Mouse (Mus musculus) hindbrain, embryonic 13.5 days (tissue): Measurements from ENCODE around the gene 4930442H23Rik. TPM values are rescaled to one million over a fixed set of nuclear protein-coding genes. Genes with fewer than 3 reads are reported as not detected.
"Not testable (repeated sequence)": the region's sequence is repeated elsewhere in the genome, so short reads cannot be mapped to it uniquely, and the experiment has no call there.

Source experiments
- ATAC-seq: fragments of 200-750 bp; cut with Nextera tagmentation; 2 replicates; pipeline ENCODE4 v1.8.0; 2017; ENCODE audit warnings: moderate TSS enrichment; ENCODE audit not compliant: low FRiP score
- H3K27ac ChIP-seq: fragments of 300-500 bp; sonication (generic); 2 replicates; pipeline ENCODE4 v1.5.1; 2015; ENCODE audit warnings: inconsistent platforms, mild to moderate bottlenecking, moderate library complexity
- H3K27me3 ChIP-seq: fragments of 300-500 bp; sonication (generic); 2 replicates; pipeline ENCODE4 v1.6.1; 2015; ENCODE audit warnings: mild to moderate bottlenecking, inconsistent platforms
- H3K36me3 ChIP-seq: fragments of 300-500 bp; sonication (generic); 2 replicates; pipeline ENCODE4 v1.6.1; 2015; ENCODE audit warnings: mild to moderate bottlenecking, inconsistent platforms
- H3K4me1 ChIP-seq: fragments of 300-500 bp; sonication (generic); replicated peaks from 2 replicates; pipeline ENCODE4 v1.6.1; 2015; ENCODE audit warnings: inconsistent platforms
- H3K4me2 ChIP-seq: fragments of 300-500 bp; sonication (generic); 2 replicates; pipeline ENCODE4 v1.6.1; 2015; ENCODE audit warnings: inconsistent platforms, mild to moderate bottlenecking, moderate library complexity
- H3K4me3 ChIP-seq: fragments of 300-500 bp; sonication (generic); 2 replicates; pipeline ENCODE4 v1.5.1; 2015; ENCODE audit warnings: mild to moderate bottlenecking, inconsistent platforms
- H3K9ac ChIP-seq: fragments of 300-500 bp; sonication (generic); 2 replicates; pipeline ENCODE4 v1.6.1; 2015; ENCODE audit warnings: mild to moderate bottlenecking, inconsistent platforms
- H3K9me3 ChIP-seq: fragments of 300-500 bp; sonication (generic); 2 replicates; pipeline ENCODE4 v1.6.1; 2016; ENCODE audit warnings: inconsistent platforms
- WGBS: fragments of 180-500 bp; shearing (Covaris S2); methylation state at CpG from one replicate; pipeline ENCODE4 v1.1.7; 2015; 5-methylcytosine and 5-hydroxymethylcytosine counted together
- polyA plus RNA-seq: library from polyadenylated mRNA; unstranded; fragments of >200 nt; fragmentation: Nextera tagmentation; extraction: Ambion mirVana; gene quantifications from 2 replicates; pipeline ENCODE4 v1.2.1, GENCODE M21; 2015

Gene 4930442H23Rik
- polyA plus RNA-seq, 1 experiment from 2014 or later: 0.13 TPM

GRCm38 (mm10) chr10:81182336-81183333 is 1.0 kb downstream of the 4930442H23Rik start, which contains the start of gene Dapk3:
Gene Dapk3 (plus strand): TSS chr10:81183005.
- peak within 1 kb of the TSS; percentile 69 for H3K4me2 ChIP-seq
- peak within 1 kb of the TSS; percentile 66 for H3K4me3 ChIP-seq
- no peaks in the 10 kb centered on the region for H3K27me3 ChIP-seq
- H3K9me3 ChIP-seq: no peaks in the 10 kb centered on the region
- peak; percentile 95 for ATAC-seq
- peak within 1 kb of the TSS; percentile 82 for H3K9ac ChIP-seq
- WGBS: 4% methylated on average over 53 of the region's 53 CpGs
- H3K27ac ChIP-seq: peak within 1 kb of the TSS; percentile 94
- peaks cover 82% of the 10 kb centered on the region for H3K36me3 ChIP-seq
- H3K4me1 ChIP-seq: peaks cover 48% of the 10 kb centered on the region

GRCm38 (mm10) chr10:81181860-81182259 is 1.8 kb downstream of the 4930442H23Rik start:
- Histone ChIP-seq H3K27ac (peak overlapping the region; percentile 66; the same call in 1 of the 2 replicates), H3K36me3 (peaks cover 78% of the 10 kb centered on the region), H3K4me1 (peaks cover 54% of the 10 kb centered on the region)
- not testable (repeated sequence) for ATAC-seq, H3K4me2 ChIP-seq, H3K27me3 ChIP-seq, H3K9me3 ChIP-seq, H3K4me3 ChIP-seq, H3K9ac ChIP-seq
- 84% methylated on average over 12 of the region's 12 CpGs for WGBS

GRCm38 (mm10) chr10:81180946-81181345 is 2.7 kb downstream of the 4930442H23Rik start:
- Histone ChIP-seq H3K27me3 (no peaks in the 10 kb centered on the region), H3K9me3 (no peaks in the 10 kb centered on the region), H3K36me3 (peaks cover 71% of the 10 kb centered on the region), H3K4me1 (peaks cover 56% of the 10 kb centered on the region), H3K27ac (no peak overlapping the region), H3K4me3 (no peak overlapping the region), H3K9ac (no peak overlapping the region), H3K4me2 (no peak overlapping the region)
- ATAC-seq: no peak
- WGBS: 91% methylated on average over 13 of the region's 13 CpGs

- 91% methylated on average over 32 of the region's 32 CpGs for WGBS
Measured at GRCm38 (mm10) chr10:81179451-81180342, 4.0 kb downstream of the 4930442H23Rik start.

GRCm38 (mm10) chr10:81178927-81179326 is 4.7 kb downstream of the 4930442H23Rik start:
- no peak for ATAC-seq
- H3K4me3 ChIP-seq: peak overlapping the region; percentile 94; the same call in 1 of the 2 replicates
- peaks cover 70% of the 10 kb centered on the region for H3K4me1 ChIP-seq
- 0 out of 2 replicates have a peak overlapping the region, but pooled peaks have one; percentile 8 for H3K9ac ChIP-seq
- no peaks in the 10 kb centered on the region for H3K9me3 ChIP-seq
- H3K27me3 ChIP-seq: no peaks in the 10 kb centered on the region
- WGBS: 95% methylated on average over 11 of the region's 11 CpGs
- H3K27ac ChIP-seq: no peak overlapping the region
- H3K36me3 ChIP-seq: peaks cover 52% of the 10 kb centered on the region
- H3K4me2 ChIP-seq: no peak overlapping the region; the same call in 1 of the 2 replicates

More at GRCm38 (mm10) chr10:81179451-81180342, 4.0 kb downstream of the 4930442H23Rik start:
- no peaks in the 10 kb centered on the region for H3K9me3 ChIP-seq
- H3K36me3 ChIP-seq: peaks cover 60% of the 10 kb centered on the region
- H3K27me3 ChIP-seq: no peaks in the 10 kb centered on the region
- no peak overlapping the region; the same call in 1 of the 2 replicates for H3K4me2 ChIP-seq
- 0 out of 2 replicates have a peak overlapping the region, but pooled peaks have one; percentile 8 for H3K9ac ChIP-seq
- H3K27ac ChIP-seq: no peak overlapping the region
- H3K4me1 ChIP-seq: peaks cover 68% of the 10 kb centered on the region
- H3K4me3 ChIP-seq: no peak overlapping the region
- ATAC-seq: no peak

- Histone ChIP-seq H3K4me2 (peak overlapping the region; percentile 97), H3K27me3 (no peaks in the 10 kb centered on the region), H3K36me3 (peaks cover 52% of the 10 kb centered on the region), H3K9ac (peak overlapping the region; percentile 100), H3K4me3 (peak overlapping the region; percentile 94), H3K4me1 (peaks cover 71% of the 10 kb centered on the region), H3K9me3 (no peaks in the 10 kb centered on the region), H3K27ac (peak overlapping the region; percentile 98)
- 67% methylated on average over 14 of the region's 14 CpGs for WGBS
- ATAC-seq: no peak
Measured at GRCm38 (mm10) chr10:81177958-81178712, 5.5 kb downstream of the 4930442H23Rik start.

- H3K9ac ChIP-seq: peak overlapping the region; percentile 100
- 14% methylated on average over 16 of the region's 16 CpGs for WGBS
- no peaks in the 10 kb centered on the region for H3K27me3 ChIP-seq
- peak overlapping the region; percentile 97 for H3K4me2 ChIP-seq
- H3K9me3 ChIP-seq: no peaks in the 10 kb centered on the region
- peak overlapping the region; percentile 98 for H3K27ac ChIP-seq
- peak overlapping the region; percentile 94 for H3K4me3 ChIP-seq
- H3K36me3 ChIP-seq: peaks cover 52% of the 10 kb centered on the region
- ATAC-seq: no peak
- H3K4me1 ChIP-seq: peaks cover 78% of the 10 kb centered on the region
Measured at GRCm38 (mm10) chr10:81177491-81177925, 6.1 kb downstream of the 4930442H23Rik start.

GRCm38 (mm10) chr10:81176466-81177271 is 7.0 kb downstream of the 4930442H23Rik start, which contains the start of gene Eef2:
Gene Eef2 (plus strand): TSS chr10:81176631.
- peak; percentile 64 for ATAC-seq
- Histone ChIP-seq H3K9ac (peak within 1 kb of the TSS; percentile 100), H3K4me1 (peaks cover 70% of the 10 kb centered on the region), H3K27ac (peak within 1 kb of the TSS; percentile 98), H3K36me3 (peaks cover 43% of the 10 kb centered on the region), H3K27me3 (no peaks in the 10 kb centered on the region), H3K4me2 (peak within 1 kb of the TSS; percentile 97), H3K4me3 (peak within 1 kb of the TSS; percentile 94), H3K9me3 (no peaks in the 10 kb centered on the region)
- under 1% methylated on average over 77 of the region's 77 CpGs for WGBS

- H3K27ac ChIP-seq: peak overlapping the region; percentile 98
- no peak for ATAC-seq
- no peaks in the 10 kb centered on the region for H3K27me3 ChIP-seq
- peak overlapping the region; percentile 94 for H3K4me3 ChIP-seq
- 8% methylated on average over 13 of the region's 13 CpGs for WGBS
- H3K36me3 ChIP-seq: peaks cover 37% of the 10 kb centered on the region
- peaks cover 69% of the 10 kb centered on the region for H3K4me1 ChIP-seq
- H3K9ac ChIP-seq: peak overlapping the region; percentile 58
- H3K9me3 ChIP-seq: no peaks in the 10 kb centered on the region
- H3K4me2 ChIP-seq: peak overlapping the region; percentile 97
Measured at GRCm38 (mm10) chr10:81175936-81176465, 7.6 kb downstream of the 4930442H23Rik start.

- WGBS: 8% methylated on average over 4 of the region's 4 CpGs
- Histone ChIP-seq H3K4me2 (peak overlapping the region; percentile 97), H3K9ac (peak overlapping the region; percentile 75), H3K27ac (peak overlapping the region; percentile 98), H3K4me1 (peaks cover 68% of the 10 kb centered on the region), H3K36me3 (peaks cover 30% of the 10 kb centered on the region), H3K4me3 (peak overlapping the region; percentile 38)
- not testable (repeated sequence) for ATAC-seq, H3K9me3 ChIP-seq, H3K27me3 ChIP-seq
Measured at GRCm38 (mm10) chr10:81175345-81175701, 8.3 kb downstream of the 4930442H23Rik start.
